19 mouse cellular contexts compared by ENCODE assay signal in the genomic region with DNA sequence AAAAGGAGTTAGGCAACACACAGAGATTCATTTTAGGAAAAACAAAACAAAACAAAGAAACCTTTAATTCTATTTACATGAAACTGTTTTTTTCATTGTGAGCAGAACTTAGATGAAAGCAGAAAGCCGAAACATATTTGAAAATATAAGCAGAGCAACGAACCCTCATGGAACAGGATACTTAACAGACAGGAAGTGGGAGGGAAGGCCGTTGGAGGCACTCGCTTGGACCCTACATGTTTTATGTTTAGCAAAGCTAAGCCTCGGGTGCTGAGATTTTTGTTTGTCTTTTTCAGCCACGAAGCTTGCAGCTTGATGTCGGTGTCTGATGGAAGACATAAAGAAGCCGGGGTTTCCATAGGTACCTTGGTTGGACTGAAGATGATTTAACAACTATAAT.
DNase-seq lines count a peak whose midpoint lies in the region; ATAC-seq lines count a peak whose summit lies in the region.
"Had no signal": no experiment of that assay in that cellular context is flagged by ENCODE, and none has a peak within 500 bp of the region (broad histone marks: within the 10 kb centered on the region; RNA-seq: fewer than 3 reads in every experiment).

No protein-coding gene starts in this region.

- no peaks in the 10 kb centered on the region for H3K9me3 ChIP-seq in hindbrain, embryonic 15.5 days
- H3K9me3 ChIP-seq in hindbrain, embryonic 16.5 days (ENCODE audit: control insufficient read depth, low read length) = no peaks in the 10 kb centered on the region
- H3K9me3 ChIP-seq in kidney, embryonic 16.5 days (ENCODE audit: low read length) = no peaks in the 10 kb centered on the region
- no peaks in the 10 kb centered on the region for H3K9me3 ChIP-seq in midbrain, embryonic 14.5 days (ENCODE audit: control insufficient read depth, low read length)
- no peaks in the 10 kb centered on the region for H3K9me3 ChIP-seq in midbrain, embryonic 13.5 days
- H3K9me3 ChIP-seq: embryonic facial prominence, embryonic 12.5 days; forebrain, embryonic 12.5 days; heart, embryonic 15.5 days; hindbrain, embryonic 13.5 days had no signal

- no peak overlapping the region for H3K4me3 ChIP-seq in hindbrain, embryonic 15.5 days
- H3K4me3 ChIP-seq in hindbrain, embryonic 16.5 days (ENCODE audit: low read length) = no peak overlapping the region
- H3K4me3 ChIP-seq in kidney, embryonic 16.5 days (ENCODE audit: low read length) = no peak overlapping the region
- no peak overlapping the region for H3K4me3 ChIP-seq in midbrain, embryonic 14.5 days (replicated peaks; ENCODE audit: low read depth, low read length)
- H3K4me3 ChIP-seq in midbrain, embryonic 13.5 days (replicated peaks) = no peak overlapping the region
- H3K4me3 ChIP-seq: embryonic facial prominence, embryonic 12.5 days; forebrain, embryonic 12.5 days; heart, embryonic 15.5 days; hindbrain, embryonic 13.5 days had no signal

- H3K27ac ChIP-seq in hindbrain, embryonic 15.5 days (replicated peaks) = 0 out of 2 replicates have a peak overlapping the region, but pooled peaks have one; percentile 30
- no peak overlapping the region for H3K27ac ChIP-seq in hindbrain, embryonic 16.5 days (ENCODE audit: low read depth, low read length)
- peak overlapping the region; percentile 67; the same call in 1 of the 2 replicates for H3K27ac ChIP-seq in kidney, embryonic 16.5 days (ENCODE audit: low read length)
- no peak overlapping the region for H3K27ac ChIP-seq in midbrain, embryonic 14.5 days (replicated peaks; ENCODE audit: low read depth, low read length)
- H3K27ac ChIP-seq in midbrain, embryonic 13.5 days = no peak overlapping the region
- H3K27ac ChIP-seq: embryonic facial prominence, embryonic 12.5 days; forebrain, embryonic 12.5 days had no signal

- ATAC-seq in hindbrain, embryonic 15.5 days (ENCODE audit: low FRiP score, low read depth) = no peak
- ATAC-seq in hindbrain, embryonic 16.5 days = no peak
- no peak for ATAC-seq in kidney, embryonic 16.5 days (ENCODE audit: low FRiP score, low TSS enrichment)
- ATAC-seq in midbrain, embryonic 14.5 days (ENCODE audit: low FRiP score, low TSS enrichment) = no peak
- ATAC-seq in midbrain, embryonic 13.5 days = no peak
- ATAC-seq: forebrain, embryonic 16.5 days had no signal

- DNase-seq in kidney, postnatal 36 days = no peak
- DNase-seq in midbrain, embryonic 14.5 days = peak; percentile 4
- no peak for DNase-seq in heart, adult 9 months (ENCODE audit: low spot score in 2 of 2)
- DNase-seq: adrenal gland, postnatal 25 days; cerebellum, adult 8-10 months; cerebellum, postnatal 14 days; gastrocnemius, postnatal 10 days; heart, adult 18-20 months; heart, postnatal 14 days had no signal

- no peaks in the 10 kb centered on the region for H3K36me3 ChIP-seq in hindbrain, embryonic 15.5 days
- no peaks in the 10 kb centered on the region for H3K36me3 ChIP-seq in hindbrain, embryonic 16.5 days (ENCODE audit: control insufficient read depth, insufficient read depth, low read length)
- no peaks in the 10 kb centered on the region for H3K36me3 ChIP-seq in kidney, embryonic 16.5 days (ENCODE audit: insufficient read depth, low read length)
- no peaks in the 10 kb centered on the region for H3K36me3 ChIP-seq in midbrain, embryonic 14.5 days (ENCODE audit: control insufficient read depth, insufficient read depth, low read length)
- no peaks in the 10 kb centered on the region for H3K36me3 ChIP-seq in midbrain, embryonic 13.5 days
- H3K36me3 ChIP-seq: embryonic facial prominence, embryonic 12.5 days; forebrain, embryonic 12.5 days; heart, embryonic 15.5 days; hindbrain, embryonic 13.5 days had no signal

- H3K4me2 ChIP-seq in hindbrain, embryonic 15.5 days = no peak overlapping the region
- no peak overlapping the region for H3K4me2 ChIP-seq in hindbrain, embryonic 16.5 days (ENCODE audit: low read length)
- no peak overlapping the region for H3K4me2 ChIP-seq in kidney, embryonic 16.5 days (replicated peaks; ENCODE audit: low read depth, low read length)
- no peak overlapping the region for H3K4me2 ChIP-seq in midbrain, embryonic 14.5 days (ENCODE audit: low read length)
- no peak overlapping the region for H3K4me2 ChIP-seq in midbrain, embryonic 13.5 days (replicated peaks)
- H3K4me2 ChIP-seq: embryonic facial prominence, embryonic 12.5 days; forebrain, embryonic 12.5 days; heart, embryonic 11.5 days; heart, embryonic 15.5 days; hindbrain, embryonic 13.5 days had no signal

- 62% methylated on average over 8 of the region's 8 CpGs for WGBS in hindbrain, embryonic 15.5 days
- WGBS in hindbrain, embryonic 16.5 days = 67% methylated on average over 8 of the region's 8 CpGs
- WGBS in kidney, embryonic 16.5 days = 11% methylated on average over 8 of the region's 8 CpGs
- WGBS in midbrain, embryonic 14.5 days = 84% methylated on average over 8 of the region's 8 CpGs
- 77% methylated on average over 8 of the region's 8 CpGs for WGBS in midbrain, embryonic 13.5 days

- H3K4me1 ChIP-seq in hindbrain, embryonic 15.5 days (replicated peaks) = peaks cover 6% of the 10 kb centered on the region; the same call in 1 of the 2 replicates
- H3K4me1 ChIP-seq in hindbrain, embryonic 16.5 days (ENCODE audit: control insufficient read depth, insufficient read depth, low read depth, low read length) = no peaks in the 10 kb centered on the region
- peaks cover 31% of the 10 kb centered on the region for H3K4me1 ChIP-seq in kidney, embryonic 16.5 days (ENCODE audit: insufficient read depth, low read length)
- H3K4me1 ChIP-seq in midbrain, embryonic 14.5 days (ENCODE audit: control insufficient read depth, insufficient read depth, low read length) = no peaks in the 10 kb centered on the region
- no peaks in the 10 kb centered on the region for H3K4me1 ChIP-seq in midbrain, embryonic 13.5 days (replicated peaks)
- H3K4me1 ChIP-seq: embryonic facial prominence, embryonic 12.5 days; forebrain, embryonic 12.5 days had no signal

- H3K27me3 ChIP-seq in hindbrain, embryonic 15.5 days = no peaks in the 10 kb centered on the region
- no peaks in the 10 kb centered on the region for H3K27me3 ChIP-seq in hindbrain, embryonic 16.5 days (replicated peaks; ENCODE audit: control insufficient read depth, insufficient read depth, low read length)
- H3K27me3 ChIP-seq in kidney, embryonic 16.5 days (ENCODE audit: insufficient read depth, low read length) = no peaks in the 10 kb centered on the region
- H3K27me3 ChIP-seq in midbrain, embryonic 14.5 days (ENCODE audit: control insufficient read depth, insufficient read depth, low read length) = no peaks in the 10 kb centered on the region
- H3K27me3 ChIP-seq in midbrain, embryonic 13.5 days = no peaks in the 10 kb centered on the region
- H3K27me3 ChIP-seq: embryonic facial prominence, embryonic 12.5 days; forebrain, embryonic 12.5 days; heart, embryonic 15.5 days; hindbrain, embryonic 13.5 days had no signal

- H3K9ac ChIP-seq in hindbrain, embryonic 15.5 days = no peak overlapping the region
- no peak overlapping the region for H3K9ac ChIP-seq in hindbrain, embryonic 16.5 days (ENCODE audit: low read depth, low read length)
- H3K9ac ChIP-seq in kidney, embryonic 16.5 days (replicated peaks; ENCODE audit: low read length) = no peak overlapping the region
- no peak overlapping the region for H3K9ac ChIP-seq in midbrain, embryonic 14.5 days (replicated peaks; ENCODE audit: low read length)
- no peak overlapping the region for H3K9ac ChIP-seq in midbrain, embryonic 13.5 days (replicated peaks)
- H3K9ac ChIP-seq: embryonic facial prominence, embryonic 12.5 days; forebrain, embryonic 12.5 days; heart, embryonic 15.5 days; hindbrain, embryonic 13.5 days had no signal

Comparison
In these comparisons a context has a peak if more than half of its experiments do, and no peak if none do; other contexts are left out.
1. H3K27ac ChIP-seq: peak in hindbrain, embryonic 15.5 days (single experiment) and kidney, embryonic 16.5 days (single experiment); none in hindbrain, embryonic 16.5 days (single experiment), midbrain, embryonic 14.5 days (single experiment) and midbrain, embryonic 13.5 days (single experiment).